Mouse (Mus musculus): Measurements from ENCODE around the gene Metap2.
A peak's percentile ranks its signal among the peaks of the same experiment; 100 is the strongest.

Metap2 gene

DNA sequence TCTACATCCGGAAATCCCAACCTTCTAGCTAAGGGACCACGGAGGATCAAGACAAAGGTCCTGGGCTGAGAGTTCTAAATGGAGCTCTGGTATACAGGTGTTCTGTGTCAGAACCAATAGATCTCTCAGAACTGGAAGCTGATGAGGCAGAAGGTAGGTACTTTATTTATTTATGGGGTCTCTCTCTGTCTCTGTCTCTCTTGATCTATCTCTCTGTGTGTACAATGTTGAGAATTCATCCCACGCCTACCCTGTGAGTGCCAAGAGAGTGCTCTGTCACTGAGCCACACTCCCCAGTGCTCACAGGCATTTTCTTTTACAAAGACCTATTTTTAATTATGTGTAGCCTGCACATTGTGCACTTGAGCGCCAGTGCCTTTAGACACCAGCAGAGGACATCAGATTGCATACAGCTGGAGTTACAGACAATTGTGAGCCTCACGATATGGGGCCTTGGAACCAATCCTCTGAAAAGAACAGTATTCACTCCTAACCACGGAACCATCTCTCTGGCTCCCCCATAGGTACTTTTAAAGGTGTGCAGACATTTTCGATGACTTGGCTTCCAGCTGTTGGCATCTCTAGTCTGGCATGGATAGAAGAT, at the start of gene Metap2:
Metap2 (minus strand) TSS at position 51 of the 604 bp plus-strand sequence.
- DNase-seq (ENCODE audit: extremely low spot score): no peak

DNA sequence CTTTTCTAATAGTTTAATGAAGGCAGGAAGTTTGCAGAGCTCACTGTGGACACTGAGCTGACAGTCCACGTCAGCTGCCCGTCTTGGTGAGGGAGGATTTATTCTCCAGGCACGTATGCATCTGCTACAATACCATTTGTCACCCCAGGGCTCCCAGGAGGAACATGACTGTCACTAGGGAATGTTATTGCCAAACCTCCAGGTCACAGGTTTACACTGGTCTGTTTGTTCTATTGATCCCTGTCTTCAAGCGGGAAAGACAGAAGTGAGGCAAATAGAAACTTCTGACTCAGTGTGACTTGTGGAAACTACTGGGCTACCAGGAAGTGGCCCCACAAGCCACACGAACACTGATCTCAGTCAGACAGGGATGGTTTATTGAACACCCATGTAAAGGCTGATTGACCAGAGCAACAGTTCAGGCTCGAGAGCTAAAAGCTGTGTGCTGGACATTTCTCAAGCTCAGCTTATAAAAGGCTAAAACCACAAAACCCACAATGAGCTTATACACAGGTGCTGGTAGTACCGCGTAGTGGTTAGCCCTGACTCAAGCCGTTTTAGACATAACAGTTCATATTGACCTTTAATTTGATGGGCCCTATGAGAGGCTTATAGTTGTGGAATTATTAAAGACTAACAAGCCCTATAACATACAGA, 49.1 kb upstream of the Metap2 start:
- no peak for DNase-seq (ENCODE audit: extremely low spot score)

DNA sequence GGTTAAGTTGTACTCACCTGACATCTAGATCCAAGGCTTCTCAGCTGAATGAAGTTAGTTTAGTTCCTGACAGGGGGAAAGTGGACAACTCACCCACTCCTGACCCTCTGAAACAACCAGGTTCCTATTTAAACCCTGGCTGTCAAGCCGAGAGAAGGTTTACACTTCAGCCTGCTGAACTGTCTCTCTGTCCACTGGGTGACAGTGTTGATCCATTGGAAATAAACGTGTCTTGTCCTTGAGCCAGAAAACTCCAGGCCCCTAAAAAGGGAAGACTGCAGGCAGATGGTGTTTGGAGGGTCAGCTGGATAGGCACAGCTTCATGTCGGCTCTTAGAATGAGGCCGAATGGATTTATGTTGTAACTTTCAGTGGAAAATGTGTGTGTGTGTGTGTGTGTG, 48.5 kb upstream of the Metap2 start:
- DNase-seq (ENCODE audit: extremely low spot score): peak; percentile 16

DNA sequence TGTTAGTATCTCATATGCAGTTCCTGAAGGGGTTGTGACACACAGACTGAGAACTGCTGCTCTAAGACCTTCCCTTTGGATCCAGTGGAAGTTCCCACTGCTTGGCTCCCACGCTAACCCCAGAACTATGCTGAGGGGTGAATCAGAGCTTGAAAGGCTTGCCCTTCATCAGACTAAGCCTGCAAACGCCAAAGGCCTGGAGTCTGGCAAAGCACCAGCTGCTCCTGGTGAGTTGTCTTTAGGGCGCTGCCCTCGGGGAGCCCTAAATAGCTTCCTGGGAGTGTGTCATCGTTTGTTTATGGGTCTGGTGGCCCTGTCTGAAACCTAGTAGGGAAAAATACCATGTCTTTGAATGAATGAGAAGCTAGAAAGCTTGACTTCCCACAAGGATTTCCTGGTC, 47.3 kb upstream of the Metap2 start:
- no peak for DNase-seq (ENCODE audit: extremely low spot score)

DNA sequence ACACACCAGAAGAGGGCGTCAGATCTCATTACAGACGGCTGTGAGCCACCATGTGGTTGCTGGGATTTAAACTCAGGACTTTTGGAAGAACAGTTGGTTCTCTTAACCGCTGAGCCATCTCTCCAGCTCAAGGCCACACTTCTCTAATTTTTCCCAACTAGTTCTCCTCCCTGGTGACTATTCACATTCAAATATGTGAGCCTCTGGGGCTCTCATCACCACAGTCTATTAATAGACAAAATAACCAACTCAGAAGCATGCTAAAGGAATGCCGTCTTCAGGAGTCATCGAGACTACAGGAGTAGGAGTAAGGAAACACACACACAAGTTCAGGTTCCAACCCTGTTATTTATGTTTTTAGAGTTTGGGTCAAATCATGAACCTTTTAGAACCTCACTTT, 43.4 kb upstream of the Metap2 start:
- DNase-seq (ENCODE audit: extremely low spot score): no peak

DNA sequence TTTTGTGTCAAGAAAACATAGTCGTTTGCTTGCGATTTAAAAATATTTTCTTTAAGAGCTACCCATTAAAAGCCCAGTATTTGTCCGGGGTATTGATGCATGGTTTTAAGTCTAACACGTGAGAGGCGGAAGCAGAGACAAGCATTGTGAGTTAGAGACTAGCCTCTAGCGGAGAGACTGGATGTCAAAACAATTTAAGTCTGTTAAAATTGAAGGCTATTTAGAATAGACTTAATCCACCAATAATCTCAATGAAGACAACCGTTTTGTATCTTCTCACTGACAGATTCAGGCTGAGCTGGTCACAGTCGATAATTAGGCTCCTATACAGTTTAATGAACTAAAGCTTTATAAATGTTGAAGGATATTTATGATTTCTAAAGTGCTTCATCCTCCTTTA, 42.8 kb upstream of the Metap2 start:
- DNase-seq (ENCODE audit: extremely low spot score): no peak

DNA sequence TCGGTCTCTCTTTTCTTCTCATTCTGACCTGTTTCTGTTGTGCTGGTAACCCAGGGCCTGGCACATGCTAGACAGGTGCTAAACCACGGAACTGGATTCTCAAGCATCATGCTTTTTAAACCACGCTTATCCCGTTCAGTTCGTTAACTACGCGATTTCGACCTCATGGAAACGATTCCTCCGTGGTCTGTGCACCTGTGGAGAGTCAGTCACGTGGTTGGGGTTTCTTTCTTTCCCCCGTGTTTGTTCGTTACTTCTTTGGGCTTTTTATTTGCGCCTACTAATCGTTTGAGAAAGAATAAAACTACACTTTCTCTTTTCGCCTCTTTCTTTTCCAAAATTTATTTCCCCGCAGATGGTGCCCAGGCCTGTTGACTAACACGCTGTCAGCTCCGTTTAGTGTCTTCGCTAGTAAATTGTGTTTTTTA, 42.0 kb upstream of the Metap2 start:
- no peak for DNase-seq (ENCODE audit: extremely low spot score)

DNA sequence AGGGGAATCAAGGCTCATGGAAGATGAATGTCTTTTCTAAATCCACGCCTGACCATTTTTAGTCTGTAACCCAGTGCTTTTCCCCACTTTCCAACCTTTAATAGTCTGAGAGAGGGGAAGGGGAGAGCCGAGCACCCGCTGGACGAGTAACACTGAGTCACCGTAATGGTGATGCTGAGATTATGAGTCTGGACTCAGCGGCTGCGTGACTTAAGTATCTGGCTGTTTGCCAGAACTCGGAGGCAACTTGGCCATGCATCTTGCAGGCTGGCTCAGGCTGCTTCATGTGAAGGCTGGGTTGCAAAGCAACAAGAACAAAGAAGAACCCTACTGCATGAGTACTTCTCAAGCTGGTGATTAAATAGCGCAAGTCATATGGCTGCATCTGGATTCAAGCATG, 37.1 kb upstream of the Metap2 start:
- DNase-seq (ENCODE audit: extremely low spot score): no peak

DNA sequence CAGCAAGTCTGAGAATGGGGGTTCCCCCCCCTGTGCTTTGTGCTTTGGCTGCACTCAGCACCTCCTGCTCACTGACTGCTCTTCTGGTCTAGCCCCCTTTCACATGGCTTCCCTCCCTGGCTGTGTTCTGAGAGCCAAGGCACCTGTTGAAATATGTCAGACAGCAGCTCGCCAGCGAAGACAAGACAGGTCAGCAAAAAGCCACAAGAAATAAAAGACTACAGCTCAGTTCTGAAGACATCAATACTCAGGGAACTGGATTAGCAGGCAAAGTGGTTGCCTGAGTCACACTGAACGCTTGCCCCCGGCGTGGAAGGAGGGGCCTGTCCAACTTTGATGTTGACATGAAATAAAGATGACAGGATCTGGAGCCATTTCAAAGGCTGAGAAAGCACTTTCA, 36.0 kb upstream of the Metap2 start:
- DNase-seq (ENCODE audit: extremely low spot score): no peak

DNA sequence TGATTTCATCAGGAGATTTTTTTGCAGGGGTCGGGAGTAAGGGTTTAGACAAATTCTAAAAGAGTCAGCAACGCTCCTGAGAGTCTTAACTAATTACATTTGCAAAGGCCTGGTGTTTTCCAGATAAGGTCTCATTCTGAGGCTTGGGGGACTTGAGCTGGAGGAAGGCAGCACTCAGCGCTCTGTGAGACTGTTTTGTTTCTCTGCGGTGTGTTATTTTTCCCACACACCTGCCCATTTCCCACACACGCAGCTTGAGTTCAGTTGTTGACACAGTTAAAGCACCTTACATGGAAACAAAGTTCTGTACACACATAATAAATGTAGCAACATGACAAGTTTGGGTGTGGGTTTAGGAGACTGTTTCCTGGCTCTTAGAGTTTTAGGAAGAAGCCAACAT, 35.1 kb upstream of the Metap2 start:
- DNase-seq (ENCODE audit: extremely low spot score): no peak

DNA sequence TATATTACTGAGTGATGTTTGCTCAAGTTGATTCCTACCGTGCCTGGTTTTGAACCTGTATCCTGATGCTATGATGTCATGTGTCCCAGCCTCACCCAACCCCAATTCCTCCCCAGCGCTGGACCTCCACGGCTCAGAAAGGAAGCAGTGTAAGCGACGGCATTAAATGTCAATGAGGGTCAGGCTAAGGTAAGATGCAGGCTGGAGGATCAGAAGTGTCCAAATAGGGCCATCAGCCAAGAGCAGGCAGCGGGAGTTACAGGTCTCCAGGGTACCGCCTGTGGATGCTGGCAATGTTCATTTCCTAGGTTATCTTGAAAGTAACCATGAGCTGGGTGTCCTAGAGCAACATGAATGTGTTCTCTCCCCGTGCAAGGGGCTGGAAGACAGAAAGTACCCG, 34.5 kb upstream of the Metap2 start:
- DNase-seq (ENCODE audit: extremely low spot score): no peak

DNA sequence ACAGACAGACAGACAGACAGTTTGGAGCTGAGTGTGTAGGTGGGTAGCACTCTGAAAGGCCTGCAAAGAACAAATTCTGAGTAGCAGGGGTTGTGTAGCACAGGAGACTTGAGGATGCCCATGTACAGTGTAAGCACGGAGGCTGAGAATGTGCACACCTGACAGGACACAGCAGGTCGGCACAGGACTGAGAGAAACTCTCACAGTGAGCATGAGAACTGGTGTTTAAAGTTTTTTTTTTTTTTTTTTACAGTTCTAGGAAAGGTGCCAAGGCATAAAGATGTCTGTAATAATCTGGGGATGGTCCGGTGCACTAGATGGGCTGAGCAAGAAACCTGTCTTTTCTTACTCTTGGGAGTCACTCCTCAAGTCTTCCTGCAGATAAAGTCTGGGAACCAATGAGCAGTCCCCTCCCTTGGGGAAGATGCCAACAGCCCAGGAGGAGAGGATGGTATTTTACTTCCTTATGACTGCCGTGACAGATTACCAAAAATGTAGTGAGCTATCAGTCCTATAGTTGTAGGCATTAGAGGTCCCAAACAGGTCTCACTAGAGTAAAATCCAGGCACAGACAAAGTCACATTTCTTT, 33.4 kb upstream of the Metap2 start:
- DNase-seq (ENCODE audit: extremely low spot score): no peak

DNA sequence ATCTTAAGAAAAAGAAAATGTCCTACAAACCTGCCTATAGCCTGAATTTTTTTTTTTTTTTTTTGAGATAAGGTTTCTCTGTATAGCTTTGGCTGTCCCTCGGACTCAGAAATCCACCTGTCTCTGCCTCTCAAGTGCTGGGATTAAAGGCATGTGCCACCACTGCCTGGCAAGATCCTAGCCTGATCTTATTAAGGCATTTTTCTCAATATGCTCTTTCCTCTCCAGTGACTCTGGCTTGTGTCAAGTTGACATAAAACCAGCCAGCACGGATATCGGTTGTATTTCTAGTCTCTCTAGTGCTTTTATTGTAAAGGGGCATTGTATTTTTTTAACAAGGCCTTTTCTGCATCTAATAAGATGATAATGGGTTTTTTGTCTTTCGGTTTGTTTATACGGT, 27.8 kb upstream of the Metap2 start:
- no peak for DNase-seq (ENCODE audit: extremely low spot score)

DNA sequence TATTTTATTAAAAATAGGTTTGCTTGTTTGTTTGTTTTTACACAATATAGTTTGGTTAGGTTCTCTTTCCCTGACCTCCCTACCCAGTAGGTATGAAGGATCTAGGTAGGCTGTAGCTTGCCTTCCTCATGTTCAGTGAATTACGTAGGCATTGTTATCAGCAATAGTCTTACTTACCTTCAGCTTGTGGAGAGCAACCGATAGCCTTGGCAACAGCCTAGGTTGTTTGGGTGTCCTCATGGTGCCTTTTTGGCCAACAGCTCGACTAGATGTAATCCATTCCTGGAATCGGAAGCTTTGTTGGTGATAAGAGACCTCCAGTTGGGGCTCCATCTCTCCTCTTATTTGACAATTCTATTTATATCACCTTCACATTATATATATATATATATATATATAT, 24.3 kb upstream of the Metap2 start:
- DNase-seq (ENCODE audit: extremely low spot score): no peak

DNA sequence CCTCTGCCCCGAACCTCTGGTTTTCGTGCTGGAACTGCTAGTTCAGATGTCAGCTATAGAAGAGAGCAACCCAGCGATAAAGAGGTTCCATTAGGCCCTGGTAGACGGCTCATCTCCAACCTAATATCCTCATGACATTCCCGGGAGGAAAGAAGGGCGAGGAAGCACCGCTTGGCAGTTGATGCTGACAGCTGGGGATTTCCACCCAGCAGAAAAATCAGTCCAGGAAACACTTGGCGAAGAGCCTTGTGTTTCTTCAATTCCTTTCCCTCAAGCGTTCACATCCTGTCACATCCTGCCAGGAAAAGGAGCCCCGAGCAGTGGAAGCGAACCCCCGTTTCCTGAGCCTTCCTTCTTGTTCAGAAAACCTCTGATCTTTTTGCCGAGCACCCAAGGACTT, 22.3 kb upstream of the Metap2 start:
- DNase-seq (ENCODE audit: extremely low spot score): no peak

DNA sequence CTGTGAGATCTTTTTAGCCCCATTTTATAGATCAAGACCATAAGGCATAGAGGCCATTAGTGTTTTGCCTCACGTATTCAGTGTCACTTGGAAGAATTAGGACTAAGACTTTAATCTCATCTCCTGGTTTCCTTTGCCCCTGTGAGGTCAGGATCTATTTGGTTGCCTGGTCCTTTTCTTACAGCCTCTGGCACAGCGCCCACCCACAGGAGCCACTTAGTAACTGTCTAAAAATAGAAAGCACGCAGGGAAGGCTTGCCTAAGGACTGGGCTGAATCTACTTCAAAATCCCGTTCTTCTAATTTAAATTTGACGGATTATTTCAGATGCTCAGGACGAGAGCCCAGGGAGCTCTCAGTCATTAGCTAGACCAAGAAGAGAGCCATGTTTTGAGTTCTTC, 21.8 kb upstream of the Metap2 start:
- no peak for DNase-seq (ENCODE audit: extremely low spot score)

DNA sequence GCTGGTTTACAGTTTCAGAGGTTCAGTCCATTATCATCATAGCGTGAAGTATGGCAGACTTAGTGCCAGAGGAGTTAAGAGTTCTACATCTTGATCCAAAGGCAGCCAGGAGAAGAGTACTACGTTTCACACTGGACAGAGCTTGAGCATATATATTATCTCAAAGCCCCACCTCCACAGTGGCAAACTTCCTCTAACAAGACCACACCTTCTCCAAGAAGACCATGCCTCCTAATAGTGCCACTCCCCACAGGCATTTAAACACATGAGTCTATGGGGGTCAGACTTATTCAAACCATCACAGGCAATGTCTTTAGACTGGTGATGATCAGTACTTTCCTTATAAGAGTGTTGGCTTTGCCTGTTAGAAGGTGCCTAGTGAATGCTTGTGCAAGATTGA, 21.2 kb upstream of the Metap2 start:
- no peak for DNase-seq (ENCODE audit: extremely low spot score)

DNA sequence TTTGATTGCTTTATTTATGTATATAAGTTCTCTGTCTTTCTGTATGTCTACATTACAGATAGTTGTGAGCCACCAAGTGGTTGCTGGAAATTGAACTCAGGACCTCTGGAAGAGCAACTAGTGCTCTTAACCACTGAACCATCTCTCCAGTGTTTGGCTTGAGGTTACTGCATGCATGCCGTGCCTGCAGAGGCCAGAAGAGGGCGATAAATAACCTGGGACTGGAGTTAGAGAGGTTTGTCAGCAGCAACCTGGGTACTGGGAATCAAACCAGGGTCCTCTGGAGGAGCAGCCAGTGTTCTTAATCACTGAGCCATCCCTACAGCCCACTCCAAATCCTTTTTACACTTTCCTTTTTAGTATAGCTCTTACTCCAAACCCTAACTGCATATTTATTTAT, 19.9 kb upstream of the Metap2 start:
- no peak for DNase-seq (ENCODE audit: extremely low spot score)

DNA sequence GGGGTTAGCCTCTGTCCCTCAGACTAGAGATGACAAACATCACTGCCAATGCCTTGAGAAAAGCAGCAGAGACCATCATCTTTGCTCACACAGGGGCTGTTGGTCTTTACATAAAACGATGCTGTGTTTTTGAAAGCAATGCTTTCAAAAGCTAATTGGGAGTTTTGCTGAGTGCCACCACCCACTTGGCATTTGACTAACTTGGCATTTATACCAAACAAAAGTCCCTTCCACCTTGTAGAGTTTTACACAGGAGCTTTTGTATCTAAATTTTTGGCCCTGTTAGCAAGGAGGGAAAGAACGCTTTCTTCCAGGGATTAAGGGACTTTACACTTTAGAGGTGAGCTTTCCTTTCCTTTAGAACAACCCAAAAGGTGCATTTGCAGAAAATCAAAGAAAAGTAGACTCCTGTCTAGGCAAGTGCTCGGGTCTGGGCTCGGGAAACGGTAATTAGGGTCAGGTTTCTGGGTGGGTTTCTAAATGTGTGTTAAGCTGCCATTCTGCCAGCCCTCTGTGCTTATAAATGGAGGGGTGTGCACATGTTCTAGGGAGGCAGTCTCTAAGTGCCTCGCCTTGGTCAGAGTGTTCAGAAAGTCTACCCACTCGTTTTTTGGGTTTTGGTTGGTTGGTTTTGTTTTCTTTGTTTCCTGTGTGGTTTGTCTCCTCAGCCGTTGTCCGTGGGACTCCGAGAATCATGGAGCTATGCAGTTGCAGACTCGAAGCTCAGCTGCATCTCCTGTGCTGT, 18.8 kb upstream of the Metap2 start:
- DNase-seq (ENCODE audit: extremely low spot score): no peak

DNA sequence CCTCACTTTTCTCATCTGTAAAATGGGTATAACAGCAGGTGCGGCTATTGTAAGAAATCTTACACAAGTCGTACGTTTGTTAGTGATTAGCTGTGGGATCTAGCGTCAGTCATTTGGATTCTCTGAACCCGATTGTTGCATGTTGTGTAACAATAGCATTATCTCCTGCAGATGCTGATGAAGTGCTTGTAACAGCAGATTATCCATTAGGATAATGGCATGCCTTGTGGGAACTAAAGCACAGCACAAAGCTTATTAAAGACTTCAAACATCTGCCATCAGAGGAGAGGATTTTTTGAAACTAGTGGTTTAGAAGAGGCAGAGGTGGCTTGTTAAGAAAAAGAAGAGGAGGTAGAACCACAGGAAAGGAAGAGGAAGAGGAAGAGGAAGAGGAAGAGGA, 16.6 kb upstream of the Metap2 start:
- no peak for DNase-seq (ENCODE audit: extremely low spot score)

DNA sequence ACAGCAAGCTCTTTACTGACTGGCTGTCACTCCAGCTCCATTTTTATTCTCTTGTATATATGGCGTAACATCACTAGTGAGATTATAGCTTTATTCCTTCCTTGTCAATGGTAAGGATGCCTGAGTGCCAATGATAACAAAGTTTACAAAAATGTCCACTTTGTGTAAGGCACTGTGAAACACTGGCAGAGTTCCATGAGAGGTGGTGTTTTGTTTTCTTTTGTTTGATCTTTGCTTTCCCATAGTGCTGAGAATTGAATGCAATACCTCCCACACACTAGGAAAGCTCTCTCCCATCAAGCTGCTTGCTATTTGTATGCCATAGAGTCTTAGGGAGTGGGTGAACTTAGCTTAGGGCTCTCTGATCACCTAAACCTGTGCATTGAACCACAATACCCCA, 16.0 kb upstream of the Metap2 start:
- no peak for DNase-seq (ENCODE audit: extremely low spot score)

DNA sequence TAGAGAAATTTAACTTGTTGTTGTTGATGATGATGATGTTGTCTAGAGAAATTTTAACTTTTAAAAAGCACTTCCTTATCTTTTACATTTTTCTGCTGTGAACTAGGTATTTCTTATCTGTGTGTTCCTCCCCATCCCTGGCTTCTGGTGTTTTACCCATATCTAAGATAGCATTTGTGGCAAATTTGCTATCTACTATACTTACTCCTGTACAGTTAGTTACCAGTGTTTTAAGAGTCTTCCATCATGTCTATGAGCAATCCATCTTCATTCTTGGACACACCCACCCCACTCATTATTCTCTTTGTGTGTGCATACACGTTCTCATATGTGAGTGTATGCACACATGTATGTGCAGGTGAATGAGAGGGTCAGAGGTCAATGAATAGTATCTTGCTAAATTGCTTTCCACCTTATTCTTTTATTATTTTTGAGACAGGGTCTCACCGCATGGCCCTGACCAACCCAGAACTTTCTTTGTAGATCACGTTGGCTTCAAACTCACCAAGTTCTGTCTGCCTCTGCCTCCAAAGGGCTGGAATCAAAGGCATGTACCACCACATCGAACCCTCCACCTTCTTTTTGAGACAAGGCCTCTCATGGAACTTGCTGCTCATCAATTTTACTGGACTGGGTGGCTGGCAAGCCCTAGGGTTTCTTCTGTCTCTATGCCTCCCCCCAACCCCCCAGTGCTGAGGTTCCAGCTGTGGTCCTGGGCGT, 15.4 kb upstream of the Metap2 start:
- no peak for DNase-seq (ENCODE audit: extremely low spot score)
